Mouse (Mus musculus) 3134 (cell line): ENCODE measurements at regions not wholly inside any gene's neighbourhood (a gene's known extent, or its start where the extent isn't known, plus 50 kb on each side); places are given as distances from the start of the nearest gene placed in this dataset.
A peak's percentile ranks its signal among the peaks of the same experiment; 100 is the strongest.

Experiments used
- DNase-seq: peaks from one replicate; pipeline ENCODE4 v3.0.0-alpha.2; 2011; ENCODE audit warnings: low spot score; ENCODE audit not compliant: insufficient read length; ENCODE audit errors: extremely low read depth

- no peak for DNase-seq
These were observed 142.8 kb downstream of the Gm10260 start for GRCm38 (mm10) chr13:97617511-97618189.

DNA sequence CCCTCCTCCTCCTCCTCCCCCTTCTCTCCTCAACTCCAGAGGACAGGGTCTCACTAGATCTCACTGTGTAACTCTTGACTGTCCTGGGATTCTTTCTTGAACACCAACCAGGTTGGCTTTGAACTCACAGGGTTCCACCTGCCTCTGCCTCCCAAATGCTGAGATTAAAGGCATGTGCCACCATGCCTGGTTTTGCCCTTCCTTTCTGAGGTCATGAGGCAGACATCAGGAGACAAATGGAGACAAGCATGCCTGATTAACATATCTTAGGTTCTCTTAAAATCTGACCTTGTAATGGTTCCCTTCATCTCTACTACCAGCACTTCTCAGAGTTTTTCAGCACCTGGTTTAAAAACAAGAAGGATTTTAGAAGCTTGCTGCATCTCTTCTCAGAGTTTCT, 143.5 kb downstream of the Gm10260 start:
- no peak for DNase-seq

- DNase-seq: no peak
These were observed 153.2 kb downstream of the Gm10260 start for GRCm38 (mm10) chr13:97607221-97607723.

DNA sequence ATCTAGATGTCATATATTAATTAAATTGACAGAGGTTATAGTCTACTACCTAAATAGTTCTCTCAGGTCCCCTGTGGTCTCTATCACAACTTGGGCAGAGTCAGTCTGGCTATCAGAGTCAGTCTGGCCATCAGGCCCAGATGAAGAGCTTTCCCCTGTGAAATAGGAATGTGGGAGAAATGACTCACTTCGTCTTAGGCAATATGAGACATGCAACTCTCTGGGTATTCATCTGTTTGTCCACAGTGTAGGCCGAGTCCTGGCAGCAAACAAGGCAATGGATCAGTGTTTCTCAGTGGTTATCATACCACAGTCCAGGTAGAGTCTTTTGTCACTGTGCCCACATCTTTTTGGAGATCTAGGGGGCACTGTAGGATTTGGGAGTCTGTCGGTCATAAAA, 156.0 kb downstream of the Gm10260 start:
- peak; percentile 22 for DNase-seq

GRCm38 (mm10) chr13:97601135-97601730, 159.2 kb downstream of the Gm10260 start:
- no peak for DNase-seq

- DNase-seq: no peak
These were observed 160.3 kb downstream of the Gm10260 start for GRCm38 (mm10) chr13:97600136-97600535.

DNA sequence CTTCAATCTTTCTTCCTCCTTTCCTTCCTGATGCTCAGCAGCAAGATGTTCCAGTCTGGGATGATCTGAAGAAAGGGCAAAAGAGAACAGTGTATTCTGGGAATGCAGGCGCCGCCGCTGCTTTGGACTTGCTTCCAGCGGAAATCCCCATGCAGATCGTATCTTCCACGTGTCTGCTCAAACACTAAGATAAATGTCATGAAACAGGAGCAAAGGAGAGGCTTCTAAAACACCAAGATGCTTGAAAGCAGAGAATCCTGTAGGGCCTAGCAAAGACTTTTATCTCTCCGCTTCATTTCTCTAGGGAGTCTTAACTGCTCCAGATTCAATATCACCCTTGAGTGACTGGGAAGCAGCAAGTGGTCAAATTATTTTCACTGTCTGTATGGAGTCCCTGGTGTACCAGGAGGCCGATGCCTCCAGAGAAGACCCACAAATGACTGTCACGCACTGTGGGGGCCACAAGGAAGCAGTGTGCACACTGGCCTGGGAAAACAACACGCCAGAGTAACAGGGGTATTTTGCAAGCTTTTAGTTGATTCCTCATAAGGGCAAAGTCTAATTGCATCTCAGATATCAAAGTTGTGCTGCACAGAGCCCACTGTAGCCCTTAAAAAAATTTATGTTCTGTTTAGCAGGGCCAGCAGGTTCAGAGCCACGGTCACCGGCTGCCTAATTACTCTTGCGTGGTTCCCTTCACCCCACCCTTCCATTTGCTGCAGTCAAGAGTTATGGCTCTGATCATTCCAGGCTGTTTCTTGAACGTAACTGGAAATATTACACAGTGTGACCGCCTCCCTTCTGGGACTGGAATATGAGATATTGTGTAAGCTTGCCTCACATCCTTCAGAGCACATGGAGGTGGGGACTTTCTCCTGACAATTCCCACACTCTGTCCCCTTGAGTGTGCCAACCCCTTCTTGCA, 161.7 kb downstream of the Gm10260 start:
- no peak for DNase-seq

DNA sequence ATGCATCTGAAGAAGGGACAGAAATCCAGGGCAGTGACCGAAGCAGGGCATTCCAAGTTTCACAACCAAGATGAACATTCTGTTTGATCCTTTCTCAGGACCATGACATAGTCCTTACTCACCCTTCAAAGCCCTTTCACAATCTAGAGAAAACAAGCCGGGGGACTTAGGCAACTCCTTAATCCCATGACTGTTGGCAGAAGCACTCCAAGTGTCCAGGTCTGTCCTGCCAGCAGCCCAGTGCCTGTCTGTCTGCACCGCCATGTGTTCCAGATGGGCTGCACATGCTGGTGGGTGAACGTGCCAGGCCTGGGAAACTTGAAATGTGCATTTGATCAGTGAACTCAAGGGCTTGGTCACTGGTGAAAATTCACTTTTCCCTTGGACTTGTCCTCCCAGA, 165.6 kb downstream of the Gm10260 start:
- peak; percentile 61 for DNase-seq

- no peak for DNase-seq
These were observed 170.8 kb downstream of the Gm10260 start for GRCm38 (mm10) chr13:97589626-97590025.

GRCm38 (mm10) chr13:97588085-97588484, 172.3 kb downstream of the Gm10260 start:
- DNase-seq: no peak

GRCm38 (mm10) chr13:97587088-97587487, 173.3 kb downstream of the Gm10260 start:
- no peak for DNase-seq

- DNase-seq: no peak
These were observed 176.4 kb downstream of the Gm10260 start for GRCm38 (mm10) chr13:97584045-97584444.

DNA sequence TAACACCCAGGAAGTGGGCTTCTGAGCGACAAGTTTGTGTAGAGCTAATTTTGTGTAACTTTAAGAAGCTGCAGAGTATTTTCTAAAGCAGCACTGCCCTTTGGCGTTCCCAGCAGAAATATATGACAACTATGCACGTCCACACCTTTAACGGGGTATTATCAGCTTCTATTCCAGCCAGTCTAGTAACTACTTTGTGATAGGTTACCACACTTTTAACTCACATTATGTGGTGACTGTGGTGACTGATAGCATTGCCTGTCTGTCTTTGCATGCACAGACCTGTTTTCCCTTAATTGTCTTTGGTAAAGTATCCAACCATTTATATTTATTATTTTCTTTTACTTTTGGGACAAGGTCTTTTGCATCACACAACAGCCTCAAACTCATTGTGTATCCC, 179.1 kb downstream of the Gm10260 start:
- no peak for DNase-seq

- DNase-seq: no peak
These were observed 180.1 kb downstream of the Gm10260 start for GRCm38 (mm10) chr13:97580241-97580874.

DNA sequence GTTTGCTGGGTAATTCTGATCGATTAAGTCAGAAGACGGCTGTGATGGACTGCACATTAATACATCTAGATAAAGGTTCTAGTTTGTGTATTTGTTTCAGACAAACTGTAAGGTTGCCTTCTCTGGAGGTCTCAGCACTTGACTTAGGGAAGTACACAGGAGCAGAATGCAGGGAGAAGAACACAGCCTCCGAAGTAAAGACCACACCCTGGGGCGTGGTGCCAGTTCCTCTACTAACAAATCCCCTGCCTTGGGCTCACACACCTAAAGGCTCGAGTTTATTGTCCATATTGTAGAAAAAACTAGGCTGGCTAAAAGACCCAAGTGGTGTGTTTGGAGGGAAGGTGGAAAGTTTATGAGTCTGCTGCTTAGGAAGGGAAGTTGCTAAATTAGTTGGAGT, 181.8 kb downstream of the Gm10260 start:
- DNase-seq: no peak

DNA sequence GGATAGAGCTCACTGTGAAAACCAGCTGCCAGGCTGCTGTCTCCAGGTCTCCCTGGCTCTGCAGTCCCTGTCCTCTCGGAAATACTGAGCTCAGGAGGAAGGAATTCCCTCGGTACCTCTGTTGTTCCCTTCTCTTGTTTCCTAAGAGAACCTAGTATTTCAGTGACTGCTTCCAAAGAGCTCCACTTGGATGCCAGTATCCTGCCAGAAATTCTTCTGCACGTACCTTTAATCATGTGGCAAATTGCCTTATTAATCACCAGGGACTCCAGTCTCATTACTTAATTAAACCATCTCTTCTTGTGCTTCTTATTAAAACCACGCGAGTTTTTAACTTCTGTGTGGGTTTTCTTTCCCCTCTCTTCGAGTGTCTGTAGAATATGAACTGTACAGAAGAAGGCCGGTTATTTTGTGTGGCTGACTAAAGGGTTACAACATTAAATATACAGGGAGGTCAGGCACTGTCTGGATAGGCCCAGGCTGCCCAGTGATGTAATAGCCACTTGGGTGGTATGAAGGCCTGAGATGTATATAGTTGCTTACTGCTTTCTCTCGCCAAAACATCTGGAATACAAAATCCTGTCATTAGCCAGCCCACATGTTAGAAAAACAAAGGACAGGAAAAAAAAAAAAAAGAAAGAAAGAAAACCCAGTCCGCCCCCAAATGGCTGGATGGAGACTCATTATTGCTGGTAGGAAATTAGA, 183.2 kb downstream of the Gm10260 start:
- no peak for DNase-seq

DNA sequence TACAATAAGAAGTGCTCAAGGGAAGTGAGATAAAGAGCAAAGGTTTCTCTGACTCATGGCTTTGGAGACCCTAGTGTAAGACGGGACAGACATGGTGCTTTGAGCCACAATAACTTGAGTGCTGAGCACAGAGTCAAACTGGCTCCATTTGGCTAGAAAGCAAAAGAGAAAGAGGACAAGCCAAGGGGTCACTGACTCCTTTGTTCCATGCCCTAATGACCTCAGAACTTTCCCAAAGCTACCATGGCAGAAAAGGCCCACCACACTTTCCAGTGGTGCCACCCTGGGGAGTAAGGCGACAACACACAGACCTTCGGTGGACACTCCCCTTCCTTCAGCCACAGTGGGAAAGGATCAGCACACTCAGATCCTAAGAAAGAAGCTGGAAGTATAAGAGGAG, 186.8 kb downstream of the Gm10260 start:
- DNase-seq: no peak

GRCm38 (mm10) chr13:97572352-97572751, 188.1 kb downstream of the Gm10260 start:
- DNase-seq: no peak

- no peak for DNase-seq
These were observed 190.4 kb downstream of the Gm10260 start for GRCm38 (mm10) chr13:97570009-97570408.

DNA sequence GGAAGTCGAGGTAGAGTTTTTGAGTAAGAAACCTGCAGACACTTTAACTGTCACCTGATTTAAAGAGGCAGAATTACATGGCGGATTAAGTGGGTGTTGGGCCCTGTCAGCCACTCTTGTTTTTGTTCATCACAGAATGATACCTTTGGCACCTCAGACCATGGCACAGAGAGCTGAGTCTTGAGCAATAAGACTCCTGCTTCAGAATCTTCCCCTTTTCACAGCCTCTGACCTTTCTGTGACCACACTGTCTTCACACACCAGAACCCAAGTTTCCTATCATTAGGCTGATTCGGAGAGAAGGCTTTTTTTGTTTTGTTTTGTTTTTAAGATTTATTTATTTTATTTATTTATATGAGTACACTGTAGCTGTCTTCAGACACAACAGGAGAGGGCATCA, 192.8 kb downstream of the Gm10260 start:
- DNase-seq: no peak
